Mouse (Mus musculus): ENCODE measurements around the gene Ecm1.

Gene Ecm1

DNA sequence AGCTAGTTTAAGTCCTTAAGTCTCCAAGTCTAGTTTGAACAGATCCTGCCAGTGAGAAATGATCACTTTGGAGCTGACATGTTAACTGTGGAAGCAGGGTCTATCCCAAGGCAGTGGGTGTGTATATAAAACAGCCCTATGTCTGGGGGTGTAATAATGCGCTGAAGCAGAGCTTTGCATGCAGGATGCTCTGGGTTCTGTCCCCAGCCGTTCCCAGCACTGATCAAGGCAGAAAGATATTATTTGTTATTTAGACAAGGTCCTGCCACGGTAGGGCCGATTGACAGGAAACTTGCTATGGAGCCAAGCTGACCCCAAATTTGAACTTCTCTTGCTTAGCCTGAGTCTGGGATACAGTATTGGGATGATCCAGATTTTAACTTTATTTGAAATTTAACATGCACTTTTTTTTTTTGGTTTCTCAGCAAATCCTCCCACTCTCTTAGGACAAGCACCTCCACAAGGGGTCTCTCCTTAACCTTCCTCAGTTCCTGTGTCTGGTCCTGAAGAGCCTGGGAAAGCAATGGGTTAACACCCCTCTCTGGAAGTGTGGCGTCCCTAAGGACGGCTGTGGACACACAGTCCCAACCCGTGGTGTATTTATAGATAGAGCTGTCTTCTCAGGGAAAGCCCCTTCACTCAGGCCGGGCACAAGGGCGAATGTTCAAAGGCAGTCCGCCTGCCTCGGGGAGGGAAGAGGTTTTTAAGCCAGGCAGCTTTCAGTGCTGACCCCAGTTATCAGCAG lies 50.0 kb downstream of the Ecm1 start:
- no peak for DNase-seq

DNA sequence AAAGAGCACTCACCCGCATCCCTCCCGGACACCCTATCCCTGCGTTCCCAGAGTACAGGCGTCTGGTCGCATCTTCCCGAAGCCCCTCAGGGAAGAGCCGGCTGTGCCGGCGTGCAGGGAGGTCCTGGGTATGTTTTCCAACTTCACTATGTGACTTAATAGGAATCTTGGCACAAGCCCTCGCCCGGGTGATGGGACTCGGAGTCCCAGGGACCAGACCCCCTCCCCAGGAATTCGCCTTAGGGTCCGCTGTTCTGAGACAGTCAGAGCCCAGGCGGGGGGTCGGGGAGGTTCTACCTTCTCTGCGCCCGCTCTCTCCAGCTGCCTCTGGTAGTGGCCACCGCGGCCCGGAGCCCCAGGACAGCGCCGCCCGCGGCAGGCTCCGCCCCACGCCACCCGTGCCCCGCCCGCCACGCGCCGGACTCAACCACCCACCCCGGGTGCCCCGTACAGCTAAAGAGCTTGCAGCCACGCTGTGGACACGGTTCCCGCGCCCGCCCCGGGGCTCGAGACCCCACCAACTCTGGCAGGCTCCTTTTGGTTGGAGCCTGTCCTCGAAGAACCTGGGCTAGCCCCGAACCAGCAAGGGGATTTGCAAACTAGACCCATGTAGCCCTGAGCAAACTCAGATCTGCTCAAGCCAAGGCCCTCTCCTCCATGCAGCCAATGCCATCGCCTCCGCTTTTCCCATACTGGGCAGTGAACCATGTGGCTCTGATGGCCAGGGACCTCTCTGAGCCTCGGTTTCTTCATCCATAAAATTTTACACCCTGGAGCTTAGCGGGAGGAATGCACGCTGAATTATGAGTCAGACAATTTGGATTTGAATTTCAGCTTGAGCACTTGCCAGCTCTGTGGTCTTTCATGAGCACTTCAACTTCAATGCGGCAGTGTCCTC lies 51.6 kb downstream of the Ecm1 start, which contains the start of gene Adamtsl4:
Gene Adamtsl4 (minus strand): TSS at position 394 of the 898 bp plus-strand sequence.
- peak in 1 of 2 experiments; percentile 48 for DNase-seq

DNA sequence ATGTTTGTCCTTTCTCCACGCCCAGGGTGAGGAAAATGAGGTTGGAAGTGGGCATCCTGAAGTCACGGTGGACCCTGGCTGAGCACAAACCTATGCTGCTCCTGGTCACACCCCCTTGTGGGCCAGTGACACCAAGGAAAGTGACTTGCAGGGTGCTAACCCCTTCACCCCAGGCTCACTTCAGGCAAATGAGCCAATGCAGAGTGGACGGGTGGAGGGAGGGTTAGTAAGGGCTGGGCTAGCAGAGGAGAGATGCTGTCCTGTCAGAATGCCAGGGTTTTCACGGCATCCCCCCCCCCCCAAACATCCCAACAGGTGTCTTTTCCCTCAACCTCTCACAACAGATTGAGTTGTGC lies 52.2 kb downstream of the Ecm1 start:
- no peak for DNase-seq

DNA sequence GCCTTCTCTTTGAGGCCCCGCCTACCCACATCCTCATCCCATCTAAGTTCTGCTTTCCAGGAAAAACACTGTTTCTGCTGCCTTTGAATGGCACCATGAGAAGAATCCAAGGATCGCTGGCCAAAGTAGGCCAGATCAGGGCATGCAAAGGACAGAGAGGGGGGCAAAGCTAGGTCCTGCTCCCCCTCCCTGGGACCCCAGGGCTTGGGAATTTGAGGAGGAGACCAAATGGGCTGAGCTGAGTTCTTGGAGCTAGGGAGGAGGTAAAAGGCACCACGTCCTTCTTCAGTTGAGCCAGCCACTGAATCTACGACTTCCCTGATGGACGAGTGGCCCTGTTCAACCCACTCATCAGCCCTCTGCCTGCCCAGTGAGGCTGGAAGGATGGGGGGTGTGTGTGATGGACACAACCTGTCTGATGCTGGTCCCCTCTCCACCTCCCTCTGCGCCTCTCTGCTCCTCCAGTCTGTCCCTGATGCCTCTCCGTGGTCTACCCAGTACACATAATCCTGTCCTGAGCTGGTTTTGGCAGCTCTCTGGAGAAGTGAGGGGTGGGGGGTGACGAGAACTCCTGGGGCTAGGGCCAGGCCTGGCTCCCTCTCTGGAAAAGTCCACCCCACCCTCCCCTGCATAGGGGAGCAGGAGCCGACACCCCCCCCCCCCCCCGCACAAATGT lies 52.7 kb downstream of the Ecm1 start:
- no peak for DNase-seq

DNA sequence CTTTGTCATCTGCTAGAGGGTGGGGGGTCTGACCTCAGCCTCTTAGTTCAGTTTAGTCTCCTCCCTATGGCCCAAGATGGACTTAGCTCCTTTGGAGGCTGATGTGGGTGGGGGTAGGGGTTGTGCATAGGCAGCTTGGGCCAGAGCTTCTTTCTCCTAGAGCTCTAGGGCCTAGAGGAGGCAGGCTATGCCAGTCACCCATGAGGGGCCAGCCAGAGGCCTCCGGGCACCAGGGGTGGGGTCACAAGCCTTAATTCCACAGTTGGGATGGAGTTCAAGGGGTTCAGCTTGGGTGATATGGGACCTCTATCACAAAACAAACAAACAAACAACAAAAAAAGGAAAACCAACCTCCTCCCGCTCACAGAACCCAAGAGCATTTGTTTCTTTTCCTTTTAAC lies 53.7 kb downstream of the Ecm1 start:
- DNase-seq = no peak

DNA sequence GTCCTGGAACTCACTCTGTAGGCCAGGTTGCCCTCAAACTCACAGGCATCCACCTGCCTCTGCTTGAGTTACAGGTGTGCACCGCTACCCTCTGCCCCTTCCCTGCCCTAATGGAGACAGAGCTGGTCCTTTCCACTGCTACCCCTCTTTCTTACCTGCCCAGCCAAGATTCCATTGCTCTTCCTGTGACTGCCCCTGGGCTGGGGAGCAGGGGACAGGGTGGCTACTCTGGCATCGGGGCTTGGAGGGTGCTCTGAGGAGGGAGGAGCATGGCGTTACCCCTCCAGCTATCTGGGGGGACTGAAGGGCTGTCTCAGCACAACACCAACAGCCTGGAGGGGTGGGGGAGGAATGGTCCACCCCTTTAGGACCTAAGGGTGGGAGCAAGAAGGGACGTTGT lies 54.1 kb downstream of the Ecm1 start:
- DNase-seq = no peak

DNA sequence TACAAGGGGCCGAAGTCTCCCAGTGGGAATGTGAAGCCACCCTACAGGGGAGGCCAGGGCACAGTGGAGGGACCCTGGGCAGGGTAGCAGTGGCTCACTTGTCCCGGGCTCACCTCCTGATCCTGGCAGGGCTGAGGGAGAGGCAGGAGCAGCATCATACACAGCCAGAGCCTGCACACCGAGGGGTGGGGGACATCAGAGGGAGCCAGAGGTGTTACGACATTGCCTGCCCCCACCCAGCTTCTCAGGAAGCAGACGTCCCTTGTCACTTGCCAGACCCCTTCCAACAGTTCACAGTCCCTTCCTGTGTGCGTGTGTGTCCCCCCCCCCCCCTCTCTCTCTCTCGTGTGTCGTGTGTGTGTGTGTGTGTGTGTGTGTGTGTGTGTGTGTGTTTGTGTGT lies 54.5 kb downstream of the Ecm1 start:
- no peak for DNase-seq

All from thymus, postnatal 36 days (tissue).